Mouse (Mus musculus) retina, adult 2 months (tissue): ENCODE data around the gene Zfp963.
"Not testable (repeated sequence)": the region's sequence is repeated elsewhere in the genome, so short reads cannot be mapped to it uniquely, and the experiment has no call there.

Experiments used
- DNase-seq: peaks from one replicate; pipeline ENCODE4 v3.0.0-alpha.2; 2012; ENCODE audit warnings: low read depth, low spot score

The Zfp963 gene

GRCm38 (mm10) chr8:69740763-69741162 lies 9.0 kb downstream of the Zfp963 start:
- DNase-seq: no peak

DNA sequence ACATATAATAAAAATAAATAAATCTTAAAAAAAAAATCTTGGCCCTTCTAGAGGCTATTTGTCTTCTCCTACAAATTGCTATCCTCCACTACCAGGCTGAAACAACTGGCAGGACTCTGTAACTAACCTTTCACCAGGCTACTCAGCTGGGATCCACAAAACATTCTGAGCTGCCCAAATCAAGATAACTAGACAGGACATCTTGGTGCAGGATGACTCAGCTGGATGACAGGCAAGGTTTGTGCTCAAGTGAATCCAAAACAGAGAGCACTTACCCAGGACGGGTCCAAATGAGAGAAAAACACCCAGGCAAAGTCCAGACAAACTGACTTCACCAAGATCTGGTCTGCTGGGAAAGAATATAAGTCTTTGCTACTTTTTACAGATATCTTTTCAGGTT lies 14.3 kb downstream of the Zfp963 start:
- no peak for DNase-seq

GRCm38 (mm10) chr8:69717232-69717580 lies 32.6 kb downstream of the Zfp963 start:
- no peak for DNase-seq

GRCm38 (mm10) chr8:69716403-69717231 lies 33.2 kb downstream of the Zfp963 start:
- DNase-seq: peak; percentile 98

GRCm38 (mm10) chr8:69715366-69715765 lies 34.4 kb downstream of the Zfp963 start:
- DNase-seq: no peak

- DNase-seq: no peak
Measured at GRCm38 (mm10) chr8:69713516-69713915, 36.3 kb downstream of the Zfp963 start.

DNA sequence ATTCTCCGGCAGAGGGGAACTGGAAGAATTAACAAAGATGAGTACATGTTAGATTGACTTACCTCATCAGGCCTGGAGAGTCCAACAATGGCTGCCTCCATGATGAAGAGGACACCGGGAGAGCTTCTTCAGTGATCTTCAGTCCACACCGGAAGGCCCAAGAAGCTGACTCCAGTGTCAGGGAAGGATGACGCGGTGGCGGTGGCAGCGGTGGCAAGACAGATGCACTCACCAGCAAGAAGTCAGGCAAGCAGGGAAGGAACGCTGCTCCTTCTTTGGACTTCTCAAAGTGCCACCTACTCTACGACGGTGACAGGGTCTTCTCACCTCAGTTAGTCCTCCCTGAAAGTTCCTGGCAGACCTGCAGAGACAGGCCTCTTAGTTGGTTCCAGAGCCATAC lies 39.1 kb downstream of the Zfp963 start, which contains the start of gene Zfp869:
Zfp869 (minus strand) TSS at position 101 of the 400 bp plus-strand sequence.
- not testable (repeated sequence) for DNase-seq

DNA sequence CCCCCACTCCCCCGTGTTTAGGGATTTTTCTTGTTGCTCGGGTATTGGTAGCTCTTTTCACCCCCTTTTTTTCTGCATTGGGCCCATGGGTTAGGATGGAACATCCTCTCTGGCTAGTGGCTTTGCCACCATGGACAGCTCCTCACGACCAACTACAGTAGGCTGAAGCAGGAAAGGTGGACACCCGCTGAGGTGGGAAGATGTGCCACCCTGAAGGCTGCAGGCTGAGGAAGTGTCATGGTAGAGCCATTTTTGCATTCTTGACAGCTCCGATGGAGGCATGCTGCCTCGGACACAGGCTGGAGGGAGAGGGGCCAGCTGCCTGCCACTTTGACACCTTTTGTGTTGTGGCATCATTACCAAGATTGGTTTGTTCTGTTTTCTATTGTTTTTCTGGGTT lies 48.0 kb downstream of the Zfp963 start:
- no peak for DNase-seq
